Mouse (Mus musculus) midbrain, embryonic 13.5 days (tissue): Measurements from ENCODE around the gene 5330417C22Rik. TPM values are rescaled to one million over a fixed set of nuclear protein-coding genes. Genes with fewer than 3 reads are reported as not detected.

Experiments used
- ATAC-seq: fragments of 200-750 bp; cut with Nextera tagmentation; 2 replicates; pipeline ENCODE4 v1.8.0; 2017; ENCODE audit warnings: mild to moderate bottlenecking, moderate TSS enrichment, moderate library complexity
- H3K27ac ChIP-seq: fragments of 300-500 bp; sonication (generic); 2 replicates; pipeline ENCODE4 v1.5.1; 2015; ENCODE audit warnings: inconsistent platforms, mild to moderate bottlenecking, moderate library complexity
- H3K27me3 ChIP-seq: fragments of 300-500 bp; sonication (generic); 2 replicates; pipeline ENCODE4 v1.6.1; 2015; ENCODE audit warnings: mild to moderate bottlenecking, inconsistent platforms
- H3K36me3 ChIP-seq: fragments of 300-500 bp; sonication (generic); 2 replicates; pipeline ENCODE4 v1.6.1; 2015; ENCODE audit warnings: mild to moderate bottlenecking, inconsistent platforms
- H3K4me1 ChIP-seq: fragments of 300-500 bp; sonication (generic); replicated peaks from 2 replicates; pipeline ENCODE4 v1.6.1; 2015; ENCODE audit warnings: inconsistent platforms
- H3K4me2 ChIP-seq: fragments of 300-500 bp; sonication (generic); replicated peaks from 2 replicates; pipeline ENCODE4 v1.6.1; 2015; ENCODE audit warnings: moderate library complexity, mild to moderate bottlenecking, inconsistent platforms
- H3K4me3 ChIP-seq: fragments of 300-500 bp; sonication (generic); replicated peaks from 2 replicates; pipeline ENCODE4 v1.5.1; 2015; ENCODE audit warnings: mild to moderate bottlenecking, inconsistent platforms
- H3K9ac ChIP-seq: fragments of 300-500 bp; sonication (generic); replicated peaks from 2 replicates; pipeline ENCODE4 v1.6.1; 2015; ENCODE audit warnings: mild to moderate bottlenecking, inconsistent platforms
- H3K9me3 ChIP-seq: fragments of 300-500 bp; sonication (generic); 2 replicates; pipeline ENCODE4 v1.6.1; 2016; ENCODE audit warnings: mild to moderate bottlenecking, inconsistent platforms
- WGBS: fragments of 180-500 bp; shearing (Covaris S2); methylation state at CpG from one replicate; pipeline ENCODE4 v1.1.7; 2015; 5-methylcytosine and 5-hydroxymethylcytosine counted together
- polyA plus RNA-seq: library from polyadenylated mRNA; unstranded; fragments of >200 nt; fragmentation: Nextera tagmentation; extraction: Ambion mirVana; gene quantifications from 2 replicates; pipeline ENCODE4 v1.2.1, GENCODE M21; 2015

Gene 5330417C22Rik
- polyA plus RNA-seq, 1 experiment from 2014 or later, result 7.5 TPM

DNA sequence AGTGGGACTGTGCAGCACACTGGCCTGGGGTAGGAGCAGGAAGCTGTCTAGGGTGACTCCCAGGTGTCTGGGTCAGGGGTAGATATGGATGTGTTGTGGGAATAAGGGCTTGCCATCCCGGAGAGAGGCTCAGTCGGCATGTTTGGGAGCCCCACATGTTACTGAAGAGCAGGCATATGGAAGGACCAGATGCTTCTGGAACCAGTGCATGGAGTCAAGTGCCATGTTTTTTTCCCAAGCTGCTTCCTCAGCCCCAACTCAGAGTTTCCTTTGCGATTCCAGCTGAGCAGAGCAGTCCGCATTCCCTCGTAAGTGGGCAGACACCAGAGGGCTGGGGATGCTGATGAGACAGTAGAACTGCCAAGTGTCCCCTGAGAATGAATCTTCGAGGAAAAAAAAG lies 113.3 kb downstream of the 5330417C22Rik start:
- H3K9me3 ChIP-seq, result no peaks in the 10 kb centered on the region
- peak overlapping the region; percentile 68; the same call in 1 of the 2 replicates for H3K27ac ChIP-seq
- peak overlapping the region; percentile 59 for H3K9ac ChIP-seq
- WGBS, result 34% methylated on average over 6 of the region's 6 CpGs
- H3K4me3 ChIP-seq, result no peak overlapping the region
- ATAC-seq, result 0 out of 2 replicates have a peak, but pooled peaks have one; percentile 4
- peaks cover 48% of the 10 kb centered on the region for H3K4me1 ChIP-seq
- H3K36me3 ChIP-seq, result peaks cover 30% of the 10 kb centered on the region
- peak overlapping the region; percentile 56 for H3K4me2 ChIP-seq
- no peaks in the 10 kb centered on the region for H3K27me3 ChIP-seq

DNA sequence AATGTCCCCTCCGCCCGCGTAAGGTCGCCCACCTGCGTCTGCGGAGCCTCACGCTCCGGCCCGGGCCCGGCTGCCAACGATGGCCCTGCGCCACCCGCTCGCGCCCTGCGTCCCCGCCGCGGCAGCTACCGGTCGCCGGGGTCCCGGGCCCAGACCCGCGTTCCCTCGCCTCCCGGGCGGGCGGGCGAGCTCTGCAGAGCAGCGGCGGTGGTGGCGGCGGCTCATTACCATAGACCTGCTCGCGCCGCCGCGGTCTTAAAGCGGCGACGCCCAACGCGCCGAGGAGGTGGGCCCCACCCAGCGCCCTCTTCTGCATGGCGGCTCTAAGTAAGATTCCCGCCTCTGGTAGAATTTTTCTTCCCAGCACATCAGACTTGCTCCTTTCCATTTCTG lies 120.5 kb downstream of the 5330417C22Rik start:
- WGBS, result under 1% methylated on average over 46 of the region's 48 CpGs
- H3K27me3 ChIP-seq, result peaks cover 8% of the 10 kb centered on the region; the same call in 1 of the 2 replicates
- peak overlapping the region; percentile 94 for H3K4me2 ChIP-seq
- peak overlapping the region; percentile 94 for H3K4me3 ChIP-seq
- peak overlapping the region; percentile 96 for H3K27ac ChIP-seq
- peak overlapping the region; percentile 98 for H3K9ac ChIP-seq
- ATAC-seq, result peak; percentile 80
- peaks cover 46% of the 10 kb centered on the region for H3K4me1 ChIP-seq
- peaks cover 28% of the 10 kb centered on the region for H3K36me3 ChIP-seq
- H3K9me3 ChIP-seq, result peaks cover 8% of the 10 kb centered on the region; the same call in 1 of the 2 replicates

DNA sequence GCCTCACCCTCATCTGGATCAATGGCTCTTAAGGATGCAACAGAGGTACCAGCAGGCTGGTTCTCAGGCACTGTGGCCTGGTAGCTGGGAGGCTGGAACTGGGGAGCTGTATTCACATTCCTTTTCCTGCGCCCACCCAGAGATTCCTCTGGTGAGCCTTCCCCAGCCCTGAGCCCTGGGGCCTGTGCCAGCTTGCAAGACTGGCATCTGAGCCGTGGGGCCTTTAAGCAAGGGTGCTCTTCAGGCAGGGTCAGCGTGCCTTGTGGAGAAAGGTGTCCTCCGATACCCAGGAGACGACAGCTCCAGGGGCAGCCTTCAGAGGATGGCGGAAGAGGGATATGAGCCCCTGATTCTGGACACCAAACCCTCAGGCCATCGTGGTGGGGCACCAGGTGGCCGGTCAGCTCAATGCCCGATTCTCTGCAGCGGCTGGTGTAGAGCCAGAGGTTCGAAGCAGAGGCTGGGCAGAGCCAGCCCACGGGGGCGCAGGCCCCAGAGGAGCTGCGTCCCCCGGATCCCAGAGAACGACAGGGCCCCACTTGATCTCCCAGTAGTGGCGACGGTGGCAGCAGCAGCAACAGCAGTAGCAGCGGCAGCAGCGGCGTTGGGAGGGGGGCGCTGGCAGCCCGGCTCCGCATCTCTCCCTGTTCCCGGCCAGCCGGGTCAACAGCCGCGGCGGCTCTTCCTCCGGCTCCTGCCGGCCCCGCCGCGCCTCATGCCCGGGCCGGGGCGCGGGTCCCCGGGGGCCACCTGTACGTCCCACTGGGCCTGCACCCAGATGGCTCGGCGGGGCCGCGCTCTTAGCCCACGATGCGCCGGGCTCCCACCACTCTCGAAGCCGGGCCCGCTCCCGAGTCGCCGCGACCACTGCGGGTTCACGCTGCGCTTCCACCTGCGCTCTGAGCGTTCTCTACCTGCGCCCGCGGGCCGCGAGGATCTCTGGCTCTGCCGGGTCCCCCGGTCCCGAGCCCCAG lies 121.2 kb downstream of the 5330417C22Rik start, which contains the start of gene Celsr2:
Gene Celsr2, minus strand, starts transcription at position 696 of the 974 bp plus-strand sequence.
- Histone ChIP-seq H3K9me3 (peaks cover 8% of the 10 kb centered on the region; the same call in 1 of the 2 replicates), H3K27ac (peak within 1 kb of the TSS; percentile 96), H3K36me3 (peaks cover 28% of the 10 kb centered on the region), H3K4me3 (peak within 1 kb of the TSS; percentile 94), H3K27me3 (peaks cover 8% of the 10 kb centered on the region; the same call in 1 of the 2 replicates), H3K4me2 (peak within 1 kb of the TSS; percentile 94), H3K9ac (peak within 1 kb of the TSS; percentile 98), H3K4me1 (peaks cover 52% of the 10 kb centered on the region)
- peak; percentile 28 for ATAC-seq
- WGBS, result 4% methylated on average over 60 of the region's 67 CpGs

DNA sequence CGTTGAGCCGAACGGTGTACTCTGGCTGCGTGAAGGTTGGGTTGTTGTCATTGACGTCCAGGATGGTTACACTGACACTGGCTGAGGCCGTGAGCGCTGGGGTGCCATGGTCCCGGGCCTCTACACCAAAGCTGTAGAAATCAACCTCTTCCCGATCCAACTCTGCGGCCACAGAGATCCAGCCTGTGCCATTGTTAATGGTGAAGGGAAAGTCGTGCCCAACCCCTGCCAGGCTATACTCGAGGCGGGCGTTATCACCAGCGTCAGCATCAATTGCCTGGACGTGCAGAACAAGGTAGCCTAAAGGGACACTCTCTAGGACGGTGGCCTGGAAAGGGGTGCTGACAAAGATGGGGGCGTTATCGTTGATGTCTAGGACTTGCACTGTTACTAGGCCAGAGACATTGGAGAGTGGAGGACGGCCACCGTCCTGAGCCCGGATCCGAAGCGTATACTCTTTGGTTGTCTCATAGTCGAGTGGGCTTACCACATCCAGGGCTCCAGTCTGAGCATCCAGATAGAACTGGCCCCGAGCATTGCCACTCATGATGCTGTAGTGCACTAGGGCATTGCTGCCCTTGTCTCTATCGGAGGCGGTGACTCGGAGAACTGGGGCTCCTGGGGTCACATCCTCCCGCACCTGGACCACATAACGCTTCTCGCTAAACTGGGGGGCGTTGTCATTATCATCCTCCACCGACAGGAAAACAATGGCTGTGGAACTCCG lies 122.5 kb downstream of the 5330417C22Rik start:
- peaks cover 8% of the 10 kb centered on the region; the same call in 1 of the 2 replicates for H3K27me3 ChIP-seq
- H3K4me3 ChIP-seq, result peak overlapping the region; percentile 94
- peaks cover 37% of the 10 kb centered on the region for H3K36me3 ChIP-seq
- H3K4me1 ChIP-seq, result peaks cover 66% of the 10 kb centered on the region
- 97% methylated on average over 35 of the region's 35 CpGs for WGBS
- peak overlapping the region; percentile 98; the same call in 1 of the 2 replicates for H3K9ac ChIP-seq
- no peak for ATAC-seq
- peaks cover 8% of the 10 kb centered on the region; the same call in 1 of the 2 replicates for H3K9me3 ChIP-seq
- no peak overlapping the region for H3K27ac ChIP-seq
- H3K4me2 ChIP-seq, result peak overlapping the region; percentile 94

DNA sequence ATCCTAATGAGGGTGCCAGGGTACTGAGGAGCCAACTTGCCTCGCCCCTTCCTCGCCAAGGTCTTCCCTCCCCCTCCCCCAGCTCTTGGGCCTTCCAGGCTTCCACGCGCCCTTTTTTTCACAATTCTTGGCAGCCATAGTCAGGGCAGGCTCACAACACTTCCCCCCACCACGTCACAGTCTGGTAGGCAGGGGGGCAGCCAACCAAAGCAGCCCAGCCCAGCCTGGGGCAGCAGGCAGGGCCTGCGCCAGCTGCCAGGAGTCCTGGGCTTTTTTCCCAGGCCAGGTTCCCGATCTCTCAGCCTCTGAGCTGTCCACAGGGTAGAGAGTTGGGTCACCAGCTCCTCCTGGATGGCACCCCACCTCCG lies 124.6 kb downstream of the 5330417C22Rik start:
- H3K27ac ChIP-seq, result peak overlapping the region; percentile 98
- H3K27me3 ChIP-seq, result peaks cover 4% of the 10 kb centered on the region; the same call in 1 of the 2 replicates
- WGBS, result 13% methylated on average over 7 of the region's 8 CpGs
- peak overlapping the region; percentile 45 for H3K4me3 ChIP-seq
- H3K4me1 ChIP-seq, result peaks cover 84% of the 10 kb centered on the region
- H3K9me3 ChIP-seq, result peaks cover 8% of the 10 kb centered on the region; the same call in 1 of the 2 replicates
- peak overlapping the region; percentile 69 for H3K4me2 ChIP-seq
- peak; percentile 63 for ATAC-seq
- H3K9ac ChIP-seq, result peak overlapping the region; percentile 91
- peaks cover 58% of the 10 kb centered on the region for H3K36me3 ChIP-seq

DNA sequence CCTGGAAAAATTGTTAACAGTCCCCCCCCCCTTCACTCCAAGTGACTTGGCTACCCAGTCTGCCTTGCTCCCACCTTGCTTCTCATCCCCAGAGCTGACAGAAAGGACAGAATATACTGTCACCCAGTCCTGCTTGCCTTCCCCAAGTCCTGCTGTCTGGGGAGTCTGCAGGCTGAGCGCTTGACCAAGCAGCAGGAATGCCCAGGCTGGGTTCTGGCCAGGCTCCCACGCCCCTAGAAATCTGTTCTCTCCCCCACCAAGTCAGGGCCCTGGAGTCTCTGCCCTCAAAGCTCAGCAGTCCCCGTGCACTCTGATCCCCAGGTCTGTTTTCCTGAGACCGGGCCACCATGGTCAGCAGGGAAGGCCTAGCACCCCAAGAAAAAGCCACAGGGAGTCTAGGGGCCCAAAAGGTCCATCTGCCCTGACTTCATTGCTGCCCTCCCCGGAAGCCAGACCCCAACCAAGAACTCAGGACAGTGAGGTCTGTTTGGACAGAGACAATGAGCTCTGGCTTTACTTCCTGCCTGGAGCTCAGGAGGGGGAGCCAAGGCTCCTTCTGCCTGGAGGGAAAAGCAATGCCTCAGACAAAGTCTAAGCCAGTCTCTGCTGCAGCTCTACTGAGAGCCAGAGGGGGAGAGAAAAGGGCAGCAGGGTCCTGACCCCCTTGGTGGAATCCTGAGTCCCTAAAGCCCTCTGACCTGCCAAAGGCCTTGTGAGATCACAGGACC lies 125.1 kb downstream of the 5330417C22Rik start:
- Histone ChIP-seq H3K36me3 (peaks cover 63% of the 10 kb centered on the region), H3K27me3 (no peaks in the 10 kb centered on the region), H3K9me3 (peaks cover 8% of the 10 kb centered on the region; the same call in 1 of the 2 replicates), H3K4me1 (peaks cover 87% of the 10 kb centered on the region), H3K9ac (peak overlapping the region; percentile 91), H3K27ac (peak overlapping the region; percentile 98), H3K4me2 (peak overlapping the region; percentile 69), H3K4me3 (peak overlapping the region; percentile 45)
- 5% methylated on average over 5 of the region's 5 CpGs for WGBS
- ATAC-seq, result peak; percentile 13; the same call in 1 of the 2 replicates

DNA sequence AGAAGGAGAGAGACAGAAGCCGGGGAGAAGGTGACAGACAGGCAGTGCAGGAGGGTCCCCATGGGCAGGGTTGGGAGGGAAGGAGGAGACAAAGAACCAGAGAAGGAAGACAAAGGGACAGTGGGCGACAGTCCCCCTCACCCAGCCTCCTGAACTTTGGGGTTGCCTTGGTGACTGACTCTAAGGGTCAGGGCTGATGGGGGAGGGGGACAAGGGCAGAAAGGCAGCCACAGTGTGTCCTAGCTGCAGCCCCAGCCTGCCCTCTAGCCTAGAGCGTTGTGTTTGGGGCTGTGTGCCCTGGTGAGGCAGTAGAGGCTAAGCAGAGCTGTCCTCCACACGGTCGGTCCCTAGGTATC lies 126.0 kb downstream of the 5330417C22Rik start:
- H3K4me2 ChIP-seq, result peak overlapping the region; percentile 69
- H3K4me3 ChIP-seq, result peak overlapping the region; percentile 45
- H3K9me3 ChIP-seq, result peaks cover 8% of the 10 kb centered on the region; the same call in 1 of the 2 replicates
- peak; percentile 43 for ATAC-seq
- H3K27ac ChIP-seq, result peak overlapping the region; percentile 98
- peaks cover 70% of the 10 kb centered on the region for H3K36me3 ChIP-seq
- H3K9ac ChIP-seq, result peak overlapping the region; percentile 91
- no peaks in the 10 kb centered on the region for H3K27me3 ChIP-seq
- peaks cover 93% of the 10 kb centered on the region for H3K4me1 ChIP-seq
- 2% methylated on average over 5 of the region's 5 CpGs for WGBS

DNA sequence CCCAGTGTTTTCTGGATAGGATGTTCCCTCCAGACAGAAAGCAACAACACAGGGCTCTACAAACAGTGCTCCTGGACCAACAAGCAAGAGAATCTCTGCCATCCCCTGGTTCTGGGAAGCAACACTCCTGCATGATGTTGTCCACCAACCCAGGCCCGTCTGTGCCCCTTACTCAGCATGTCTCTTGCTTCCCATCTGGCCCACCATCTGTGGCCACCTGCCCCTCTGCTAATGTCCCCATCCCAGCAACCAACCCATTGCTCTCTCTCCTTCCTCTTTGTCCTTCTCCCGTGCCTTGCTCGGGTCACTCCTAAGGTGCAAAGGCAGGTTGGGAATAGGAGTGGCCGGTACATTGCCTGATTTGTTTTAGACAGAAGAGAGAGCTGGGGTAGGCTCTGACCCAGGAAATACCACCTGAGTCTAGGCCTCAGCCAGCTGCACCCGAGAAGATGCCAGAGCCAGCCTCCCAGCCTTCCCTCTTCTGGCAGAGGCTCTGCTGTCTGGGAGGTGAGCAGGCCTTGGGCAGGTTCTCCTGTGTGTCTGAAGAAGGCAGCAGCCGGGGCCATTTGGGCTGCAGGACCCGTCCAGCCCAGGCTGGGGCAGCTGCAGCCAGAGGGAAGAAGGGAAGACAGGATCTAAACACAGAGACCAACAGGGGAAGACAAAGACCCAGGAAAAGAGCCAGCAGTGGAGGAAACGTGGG lies 126.5 kb downstream of the 5330417C22Rik start:
- WGBS, result 10% methylated on average over 8 of the region's 8 CpGs
- peak overlapping the region; percentile 69 for H3K4me2 ChIP-seq
- peaks cover 8% of the 10 kb centered on the region; the same call in 1 of the 2 replicates for H3K9me3 ChIP-seq
- H3K27me3 ChIP-seq, result no peaks in the 10 kb centered on the region
- ATAC-seq, result peak; percentile 2; the same call in 1 of the 2 replicates
- H3K27ac ChIP-seq, result peak overlapping the region; percentile 98
- H3K4me1 ChIP-seq, result peaks cover 95% of the 10 kb centered on the region
- H3K36me3 ChIP-seq, result peaks cover 74% of the 10 kb centered on the region
- H3K9ac ChIP-seq, result peak overlapping the region; percentile 91
- peak overlapping the region; percentile 45 for H3K4me3 ChIP-seq

DNA sequence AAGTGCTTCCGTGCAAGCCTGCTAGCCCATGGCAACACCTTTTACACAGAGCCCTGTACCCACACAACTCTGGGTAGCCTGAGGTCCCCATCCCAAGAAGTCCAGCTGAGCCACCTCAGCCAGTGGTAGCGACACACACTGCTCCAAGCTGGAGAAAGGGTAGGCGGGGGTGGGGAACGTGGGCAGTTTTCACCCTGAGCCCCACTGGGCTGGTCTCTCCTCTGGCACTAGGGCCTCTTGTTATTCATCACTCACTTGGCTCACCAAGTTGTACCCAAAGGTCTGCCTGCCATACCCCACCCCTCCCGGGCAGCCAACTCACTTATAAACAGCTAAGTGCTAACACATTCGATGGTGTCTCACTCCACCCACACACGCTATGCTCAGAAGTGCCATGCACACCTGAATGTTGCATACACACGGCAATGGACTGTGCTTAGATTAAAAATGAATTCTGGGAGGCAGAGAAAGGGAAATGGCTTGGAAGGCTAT lies 127.8 kb downstream of the 5330417C22Rik start:
- Histone ChIP-seq H3K27ac (0 out of 2 replicates have a peak overlapping the region, but pooled peaks have one; percentile 32), H3K4me2 (peak overlapping the region; percentile 69), H3K9ac (peak overlapping the region; percentile 36; the same call in 1 of the 2 replicates), H3K36me3 (peaks cover 74% of the 10 kb centered on the region), H3K9me3 (peaks cover 1% of the 10 kb centered on the region; the same call in 1 of the 2 replicates), H3K27me3 (no peaks in the 10 kb centered on the region), H3K4me3 (no peak overlapping the region), H3K4me1 (peaks cover 89% of the 10 kb centered on the region)
- ATAC-seq, result no peak
- 89% methylated on average over 8 of the region's 8 CpGs for WGBS

DNA sequence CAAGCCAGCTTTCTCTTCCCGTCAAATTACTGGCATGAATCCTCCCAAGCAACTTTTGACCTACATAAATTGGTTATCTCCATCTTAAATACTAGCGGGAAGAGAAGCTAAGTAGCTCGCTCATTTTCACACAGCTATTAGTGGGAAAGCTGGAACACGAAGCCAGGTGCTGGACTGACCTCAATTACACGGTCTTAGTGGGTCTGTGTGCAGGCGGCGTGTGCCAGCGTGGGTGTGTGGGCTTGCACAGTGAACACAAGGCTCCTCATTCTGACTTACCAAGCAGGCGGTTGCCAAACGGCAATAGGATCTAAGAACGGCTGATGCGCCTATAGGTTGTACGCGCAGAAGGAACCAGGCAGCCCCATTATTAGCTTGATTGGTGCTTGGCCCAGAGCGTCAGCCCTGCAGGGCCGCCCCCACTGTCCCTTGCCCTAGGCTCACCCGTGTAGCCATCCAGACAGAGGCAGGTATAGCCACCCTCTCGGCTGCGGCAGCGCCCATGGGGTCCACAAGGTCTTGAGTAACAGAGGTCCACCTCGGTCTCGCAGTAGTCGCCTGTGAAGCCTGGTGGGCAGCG lies 129.9 kb downstream of the 5330417C22Rik start:
- peaks cover 77% of the 10 kb centered on the region for H3K36me3 ChIP-seq
- peaks cover 81% of the 10 kb centered on the region for H3K4me1 ChIP-seq
- H3K4me2 ChIP-seq, result peak overlapping the region; percentile 39
- H3K4me3 ChIP-seq, result no peak overlapping the region
- no peaks in the 10 kb centered on the region for H3K9me3 ChIP-seq
- no peaks in the 10 kb centered on the region for H3K27me3 ChIP-seq
- 74% methylated on average over 24 of the region's 24 CpGs for WGBS
- H3K9ac ChIP-seq, result peak overlapping the region; percentile 59
- no peak for ATAC-seq
- peak overlapping the region; percentile 85 for H3K27ac ChIP-seq
